Mouse (Mus musculus): ENCODE data around the gene Ccdc171.
"Not testable (repeated sequence)": the region's sequence is repeated elsewhere in the genome, so short reads cannot be mapped to it uniquely, and the experiment has no call there.

GRCm38 (mm10) chr4:83516144-83516543, 9.2 kb upstream of the Ccdc171 start:
- TF ChIP-seq POLR2A (IDR thresholded peaks at IDR 0.05; ENCODE audit: borderline replicate concordance, control insufficient read depth, low read depth, low read length); CTCF (IDR thresholded peaks at IDR 0.05; ENCODE audit: control insufficient read depth, insufficient read depth, low read length): not testable (repeated sequence)
